Mouse (Mus musculus) midbrain, embryonic 12.5 days (tissue): Measurements from ENCODE around the gene Kiz. TPM values are rescaled to one million over a fixed set of nuclear protein-coding genes. Genes with fewer than 3 reads are reported as not detected.

Source experiments
- ATAC-seq: fragments of 200-750 bp; cut with Nextera tagmentation; 2 replicates; pipeline ENCODE4 v1.8.0; 2017; ENCODE audit warnings: low read depth, moderate TSS enrichment, moderate library complexity; ENCODE audit not compliant: low FRiP score
- H3K27ac ChIP-seq: fragments of 300-500 bp; sonication (generic); replicated peaks from 2 replicates; pipeline ENCODE4 v1.5.1; 2016; ENCODE audit warnings: mild to moderate bottlenecking
- H3K27me3 ChIP-seq: fragments of 300-500 bp; sonication (generic); 2 replicates; pipeline ENCODE4 v1.6.1; 2016; ENCODE audit warnings: mild to moderate bottlenecking
- H3K36me3 ChIP-seq: fragments of 300-500 bp; sonication (generic); 2 replicates; pipeline ENCODE4 v1.6.1; 2016
- H3K4me1 ChIP-seq: fragments of 300-500 bp; sonication (generic); 2 replicates; pipeline ENCODE4 v1.6.1; 2016
- H3K4me2 ChIP-seq: fragments of 300-500 bp; sonication (generic); replicated peaks from 2 replicates; pipeline ENCODE4 v1.6.1; 2016; ENCODE audit warnings: mild to moderate bottlenecking, moderate library complexity
- H3K4me3 ChIP-seq: fragments of 300-500 bp; sonication (generic); 2 replicates; pipeline ENCODE4 v1.5.1; 2016; ENCODE audit warnings: mild to moderate bottlenecking
- H3K9ac ChIP-seq: fragments of 300-500 bp; sonication (generic); replicated peaks from 2 replicates; pipeline ENCODE4 v1.6.1; 2016; ENCODE audit warnings: mild to moderate bottlenecking, moderate library complexity
- H3K9me3 ChIP-seq: fragments of 300-500 bp; sonication (generic); 2 replicates; pipeline ENCODE4 v1.6.1; 2016; ENCODE audit warnings: mild to moderate bottlenecking
- WGBS: fragments of 180-500 bp; shearing (Covaris S2); methylation state at CpG from one replicate; pipeline ENCODE4 v1.1.7; 2016; 5-methylcytosine and 5-hydroxymethylcytosine counted together
- polyA plus RNA-seq: library from polyadenylated mRNA; unstranded; fragments of >200 nt; fragmentation: Nextera tagmentation; extraction: Ambion mirVana; gene quantifications from 2 replicates; pipeline ENCODE4 v1.2.1, GENCODE M21; 2016

The Kiz gene
- 33.3 and 39.7 TPM in 2 replicates for polyA plus RNA-seq

GRCm38 (mm10) chr2:146855599-146856039 is at the start of gene Kiz:
Gene Kiz, plus strand, starts transcription at chr2:146855864.
- Histone ChIP-seq H3K27ac (peak within 1 kb of the TSS; percentile 88), H3K4me2 (peak within 1 kb of the TSS; percentile 81), H3K4me1 (0 out of 2 replicates have a peak, but pooled peaks cover 10% of the 10 kb centered on the region), H3K27me3 (peaks cover 5% of the 10 kb centered on the region; the same call in 1 of the 2 replicates), H3K9ac (peak within 1 kb of the TSS; percentile 88), H3K4me3 (peak within 1 kb of the TSS; percentile 77), H3K36me3 (no peaks in the 10 kb centered on the region), H3K9me3 (no peaks in the 10 kb centered on the region)
- 2% methylated on average over 31 of the region's 32 CpGs for WGBS
- peak; percentile 99 for ATAC-seq

- Histone ChIP-seq H3K4me1 (peaks cover 13% of the 10 kb centered on the region), H3K9me3 (no peaks in the 10 kb centered on the region), H3K27me3 (peaks cover 10% of the 10 kb centered on the region; the same call in 1 of the 2 replicates), H3K36me3 (no peaks in the 10 kb centered on the region), H3K4me2 (no peak overlapping the region), H3K27ac (no peak overlapping the region), H3K9ac (no peak overlapping the region), H3K4me3 (no peak overlapping the region)
- 73% methylated on average over 7 of the region's 7 CpGs for WGBS
- no peak for ATAC-seq
Measured at GRCm38 (mm10) chr2:146809706-146810256, 45.9 kb upstream of the Kiz start.

GRCm38 (mm10) chr2:146810695-146811094 is 45.0 kb upstream of the Kiz start:
- Histone ChIP-seq H3K9me3 (no peaks in the 10 kb centered on the region), H3K9ac (no peak overlapping the region), H3K36me3 (no peaks in the 10 kb centered on the region), H3K27me3 (peaks cover 10% of the 10 kb centered on the region; the same call in 1 of the 2 replicates), H3K27ac (no peak overlapping the region), H3K4me2 (no peak overlapping the region; the same call in 1 of the 2 replicates), H3K4me3 (no peak overlapping the region), H3K4me1 (peaks cover 13% of the 10 kb centered on the region)
- peak; percentile 85 for ATAC-seq
- WGBS: 37% methylated on average over 13 of the region's 13 CpGs

- Histone ChIP-seq H3K4me2 (no peak overlapping the region), H3K27ac (no peak overlapping the region), H3K9ac (no peak overlapping the region), H3K4me1 (peaks cover 10% of the 10 kb centered on the region), H3K27me3 (peaks cover 3% of the 10 kb centered on the region; the same call in 1 of the 2 replicates), H3K4me3 (no peak overlapping the region), H3K36me3 (no peaks in the 10 kb centered on the region), H3K9me3 (no peaks in the 10 kb centered on the region)
- no peak for ATAC-seq
- WGBS: 91% methylated on average over 7 of the region's 7 CpGs
Measured at GRCm38 (mm10) chr2:146814978-146815377, 40.7 kb upstream of the Kiz start.

GRCm38 (mm10) chr2:146819065-146819464 is 36.6 kb upstream of the Kiz start:
- 89% methylated on average over 4 of the region's 4 CpGs for WGBS
- H3K27ac ChIP-seq: no peak overlapping the region
- no peak overlapping the region for H3K9ac ChIP-seq
- peaks cover 9% of the 10 kb centered on the region for H3K27me3 ChIP-seq
- H3K4me1 ChIP-seq: peaks cover 10% of the 10 kb centered on the region
- no peak overlapping the region for H3K4me2 ChIP-seq
- no peaks in the 10 kb centered on the region for H3K36me3 ChIP-seq
- no peaks in the 10 kb centered on the region for H3K9me3 ChIP-seq
- ATAC-seq: no peak
- no peak overlapping the region for H3K4me3 ChIP-seq

GRCm38 (mm10) chr2:146823483-146823951 is 32.1 kb upstream of the Kiz start:
- Histone ChIP-seq H3K4me2 (0 out of 2 replicates have a peak overlapping the region, but pooled peaks have one; percentile 6), H3K9me3 (no peaks in the 10 kb centered on the region), H3K27me3 (peaks cover 38% of the 10 kb centered on the region), H3K4me3 (no peak overlapping the region), H3K9ac (no peak overlapping the region), H3K36me3 (no peaks in the 10 kb centered on the region), H3K27ac (0 out of 2 replicates have a peak overlapping the region, but pooled peaks have one; percentile 17), H3K4me1 (peaks cover 11% of the 10 kb centered on the region)
- no peak for ATAC-seq
- 26% methylated on average over 11 of the region's 11 CpGs for WGBS

GRCm38 (mm10) chr2:146824043-146824442 is 31.6 kb upstream of the Kiz start:
- Histone ChIP-seq H3K27me3 (peaks cover 43% of the 10 kb centered on the region), H3K4me3 (no peak overlapping the region), H3K4me2 (no peak overlapping the region), H3K9me3 (no peaks in the 10 kb centered on the region), H3K36me3 (no peaks in the 10 kb centered on the region), H3K9ac (no peak overlapping the region), H3K27ac (no peak overlapping the region), H3K4me1 (peaks cover 11% of the 10 kb centered on the region)
- ATAC-seq: no peak
- 39% methylated on average over 8 of the region's 8 CpGs for WGBS

GRCm38 (mm10) chr2:146828006-146828405 is 27.7 kb upstream of the Kiz start:
- WGBS: 82% methylated on average over 4 of the region's 4 CpGs
- Histone ChIP-seq H3K27ac (no peak overlapping the region), H3K9me3 (no peaks in the 10 kb centered on the region), H3K27me3 (peaks cover 66% of the 10 kb centered on the region), H3K4me1 (peaks cover 18% of the 10 kb centered on the region), H3K9ac (no peak overlapping the region), H3K4me2 (no peak overlapping the region), H3K36me3 (no peaks in the 10 kb centered on the region), H3K4me3 (no peak overlapping the region)
- ATAC-seq: no peak

- Histone ChIP-seq H3K4me2 (peak overlapping the region; percentile 50), H3K27ac (peak overlapping the region; percentile 88), H3K4me1 (peaks cover 46% of the 10 kb centered on the region), H3K9me3 (no peaks in the 10 kb centered on the region), H3K27me3 (peaks cover 81% of the 10 kb centered on the region), H3K36me3 (no peaks in the 10 kb centered on the region), H3K4me3 (peak overlapping the region; percentile 33), H3K9ac (peak overlapping the region; percentile 43; the same call in 1 of the 2 replicates)
- ATAC-seq: no peak
- WGBS: 1% methylated on average over 31 of the region's 31 CpGs
Measured at GRCm38 (mm10) chr2:146833222-146834063, 22.2 kb upstream of the Kiz start.

GRCm38 (mm10) chr2:146834064-146834313 is 21.7 kb upstream of the Kiz start:
- H3K4me3 ChIP-seq: peak overlapping the region; percentile 33
- peak overlapping the region; percentile 88 for H3K27ac ChIP-seq
- H3K36me3 ChIP-seq: no peaks in the 10 kb centered on the region
- H3K27me3 ChIP-seq: peaks cover 81% of the 10 kb centered on the region
- no peak for ATAC-seq
- H3K9ac ChIP-seq: peak overlapping the region; percentile 43; the same call in 1 of the 2 replicates
- WGBS: under 1% methylated on average over 5 of the region's 5 CpGs
- no peaks in the 10 kb centered on the region for H3K9me3 ChIP-seq
- peaks cover 52% of the 10 kb centered on the region for H3K4me1 ChIP-seq
- H3K4me2 ChIP-seq: peak overlapping the region; percentile 50

GRCm38 (mm10) chr2:146834314-146835201 is 21.1 kb upstream of the Kiz start:
- peaks cover 83% of the 10 kb centered on the region for H3K27me3 ChIP-seq
- under 1% methylated on average over 63 of the region's 63 CpGs for WGBS

More at GRCm38 (mm10) chr2:146834314-146835201, 21.1 kb upstream of the Kiz start:
- Histone ChIP-seq H3K9me3 (no peaks in the 10 kb centered on the region), H3K4me2 (peak overlapping the region; percentile 50), H3K9ac (peak overlapping the region; percentile 43; the same call in 1 of the 2 replicates), H3K27ac (peak overlapping the region; percentile 88), H3K36me3 (no peaks in the 10 kb centered on the region), H3K4me3 (peak overlapping the region; percentile 33), H3K4me1 (peaks cover 57% of the 10 kb centered on the region)
- peak; percentile 81 for ATAC-seq
